Mouse (Mus musculus) v-Abl transformed pro-B cells (cell line): ENCODE data around the gene Capzb.

Experiments used
- in situ Hi-C, 2 experiments: fragments of 400-800 bp; cut with MboI; formaldehyde crosslinking; loops; one replicate each; pipeline ENCODE4 v1.15.1; 2025; ENCODE audit not compliant: unreplicated experiment in 2 of 2

The Capzb gene

DNA sequence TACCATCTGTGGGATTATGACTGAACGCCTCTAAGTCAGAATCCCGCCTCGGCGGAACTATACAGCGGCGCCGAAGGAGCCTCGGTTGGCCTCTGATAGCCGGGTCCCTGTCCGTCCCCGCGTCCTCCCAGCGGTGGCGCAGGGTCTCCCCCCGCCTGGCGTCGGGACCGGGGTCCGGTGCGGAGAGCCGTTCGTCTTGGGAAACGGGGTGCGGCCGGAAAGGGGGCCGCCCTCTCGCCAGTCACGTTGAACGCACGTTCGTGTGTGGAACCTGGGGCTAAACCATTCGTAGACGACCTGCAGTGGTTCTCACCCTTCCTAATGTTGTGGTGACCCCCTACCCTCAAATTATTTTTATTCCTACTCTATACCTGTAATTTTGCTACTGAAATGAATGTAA is 145.4 kb downstream of the Capzb start:
- in situ Hi-C loops, result no loop called here

DNA sequence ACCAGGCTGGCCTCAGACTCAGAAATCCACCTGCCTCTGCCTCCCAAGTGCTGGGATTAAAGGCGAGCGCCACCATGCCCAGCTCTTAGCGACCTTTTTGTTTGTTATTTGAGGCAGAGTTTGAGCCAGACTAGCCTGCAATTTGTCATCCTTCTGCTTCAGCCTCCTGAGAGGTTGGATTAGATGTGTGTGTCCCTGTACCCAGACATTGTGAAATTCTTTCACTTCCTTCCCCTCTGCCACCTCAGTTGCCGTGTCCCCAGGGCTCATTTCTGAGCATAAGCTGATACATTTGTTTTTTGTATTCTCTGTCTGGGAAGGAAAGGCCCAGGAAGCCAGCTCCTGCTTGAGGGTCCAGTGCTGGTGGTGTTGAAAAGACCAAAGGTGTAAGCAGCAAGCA is 148.1 kb downstream of the Capzb start:
- in situ Hi-C loops, result loop anchor here in 1 of 2 experiments (5.0 kb wide), 1 partner anchor 259 kb away; no protein-coding TSS in a partner anchor
